ENCODE assay signal across 8 mouse cellular contexts in the genomic region with DNA sequence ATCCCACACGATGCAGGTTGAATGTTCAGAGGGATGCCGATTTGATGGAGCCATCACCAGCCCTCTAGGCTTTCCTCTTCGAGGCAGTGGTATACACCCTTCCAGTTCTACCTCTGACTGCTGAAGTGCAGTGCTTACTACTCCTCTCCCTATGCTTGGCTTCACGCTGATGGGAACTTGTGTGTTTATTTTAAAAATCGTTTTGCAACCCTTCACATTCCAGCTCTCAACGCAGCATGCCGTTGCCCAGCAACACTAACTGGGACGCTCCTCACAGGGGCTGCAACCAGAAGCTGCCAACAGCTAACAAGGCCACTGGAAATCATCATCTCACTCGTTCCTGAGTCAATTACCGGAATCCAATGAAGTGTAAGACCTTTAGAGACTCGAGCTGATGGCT.
A peak's percentile ranks its signal among the peaks of the same experiment; 100 is the strongest.
DNase-seq lines count a peak whose midpoint lies in the region; ATAC-seq and TF ChIP-seq lines count a peak whose summit lies in the region.

No protein-coding gene starts in this region.

- no peaks in the 10 kb centered on the region for H3K9me3 ChIP-seq in kidney, embryonic 16.5 days (ENCODE audit: low read length)
- no peaks in the 10 kb centered on the region for H3K9me3 ChIP-seq in forebrain, embryonic 12.5 days
- H3K9me3 ChIP-seq in hindbrain, embryonic 16.5 days (ENCODE audit: control insufficient read depth, low read length): no peaks in the 10 kb centered on the region
- H3K9me3 ChIP-seq in lung, postnatal 0 days (ENCODE audit: low read length): no peaks in the 10 kb centered on the region
- H3K9me3 ChIP-seq in liver, embryonic 12.5 days (replicated peaks): no peaks in the 10 kb centered on the region

- 63% methylated on average over 11 of the region's 11 CpGs for WGBS in kidney, embryonic 16.5 days
- WGBS in forebrain, embryonic 12.5 days: 53% methylated on average over 11 of the region's 11 CpGs
- 28% methylated on average over 11 of the region's 11 CpGs for WGBS in hindbrain, embryonic 16.5 days
- WGBS in lung, postnatal 0 days: 27% methylated on average over 11 of the region's 11 CpGs
- WGBS in thymus, adult 2 months: 85% methylated on average over 11 of the region's 11 CpGs
- 68% methylated on average over 11 of the region's 11 CpGs for WGBS in liver, embryonic 12.5 days (ENCODE audit: insufficient replicate concordance)

- no peak for TF ChIP-seq CTCF in lung, postnatal 0 days (IDR thresholded peaks at IDR 0.05)
- TF ChIP-seq CTCF in thymus, adult 2 months (IDR thresholded peaks at IDR 0.05; ENCODE audit: borderline replicate concordance, control insufficient read depth, extremely low read depth, insufficient read depth, low read length, poor library complexity): no peak

- H3K27me3 ChIP-seq in kidney, embryonic 16.5 days (ENCODE audit: insufficient read depth, low read length): no peaks in the 10 kb centered on the region
- H3K27me3 ChIP-seq in forebrain, embryonic 12.5 days: no peaks in the 10 kb centered on the region
- H3K27me3 ChIP-seq in hindbrain, embryonic 16.5 days (replicated peaks; ENCODE audit: control insufficient read depth, insufficient read depth, low read length): no peaks in the 10 kb centered on the region
- no peaks in the 10 kb centered on the region for H3K27me3 ChIP-seq in lung, postnatal 0 days (replicated peaks; ENCODE audit: insufficient read depth, low read length)
- no peaks in the 10 kb centered on the region for H3K27me3 ChIP-seq in thymus, adult 2 months (ENCODE audit: control insufficient read depth, insufficient read depth, low read length)
- H3K27me3 ChIP-seq in liver, embryonic 12.5 days (replicated peaks): no peaks in the 10 kb centered on the region

- ATAC-seq in kidney, embryonic 16.5 days (ENCODE audit: low FRiP score, low TSS enrichment): peak; percentile 51; the same call in 1 of the 2 replicates
- ATAC-seq in forebrain, embryonic 12.5 days (ENCODE audit: low FRiP score): peak; percentile 77; the same call in 1 of the 2 replicates
- peak; percentile 91 for ATAC-seq in hindbrain, embryonic 16.5 days
- peak; percentile 93 for ATAC-seq in lung, postnatal 0 days
- ATAC-seq in liver, embryonic 12.5 days: no peak

- DNase-seq in kidney, adult 8-10 months: no peak
- DNase-seq in lung, postnatal 0 days (ENCODE audit: low spot score): peak; percentile 66
- DNase-seq in thymus, adult 2 months: no peak
- no peak for DNase-seq in urinary bladder, postnatal 36 days (ENCODE audit: low spot score in 2 of 2)

- H3K4me2 ChIP-seq in kidney, embryonic 16.5 days (replicated peaks; ENCODE audit: low read depth, low read length): no peak overlapping the region
- no peak overlapping the region for H3K4me2 ChIP-seq in forebrain, embryonic 12.5 days
- H3K4me2 ChIP-seq in hindbrain, embryonic 16.5 days (ENCODE audit: low read length): peak overlapping the region; percentile 16; the same call in 1 of the 2 replicates
- no peak overlapping the region for H3K4me2 ChIP-seq in lung, postnatal 0 days (replicated peaks; ENCODE audit: low read depth, low read length)
- H3K4me2 ChIP-seq in liver, embryonic 12.5 days: no peak overlapping the region

- H3K4me3 ChIP-seq in kidney, embryonic 16.5 days (ENCODE audit: low read length): no peak overlapping the region
- H3K4me3 ChIP-seq in forebrain, embryonic 12.5 days (replicated peaks): no peak overlapping the region
- H3K4me3 ChIP-seq in hindbrain, embryonic 16.5 days (ENCODE audit: low read length): no peak overlapping the region
- no peak overlapping the region for H3K4me3 ChIP-seq in lung, postnatal 0 days (ENCODE audit: low read depth, low read length)
- no peak overlapping the region for H3K4me3 ChIP-seq in thymus, adult 2 months (ENCODE audit: control insufficient read depth, insufficient read depth, low read length)
- no peak overlapping the region for H3K4me3 ChIP-seq in liver, embryonic 12.5 days

- TF ChIP-seq EP300 in lung, postnatal 0 days (IDR thresholded peaks at IDR 0.05): no peak

- no peak overlapping the region for H3K9ac ChIP-seq in kidney, embryonic 16.5 days (replicated peaks; ENCODE audit: low read length)
- H3K9ac ChIP-seq in forebrain, embryonic 12.5 days: no peak overlapping the region
- no peak overlapping the region for H3K9ac ChIP-seq in hindbrain, embryonic 16.5 days (ENCODE audit: low read depth, low read length)
- H3K9ac ChIP-seq in lung, postnatal 0 days (replicated peaks; ENCODE audit: low read depth): no peak overlapping the region
- no peak overlapping the region for H3K9ac ChIP-seq in liver, embryonic 12.5 days

- H3K36me3 ChIP-seq in kidney, embryonic 16.5 days (ENCODE audit: insufficient read depth, low read length): no peaks in the 10 kb centered on the region
- no peaks in the 10 kb centered on the region for H3K36me3 ChIP-seq in forebrain, embryonic 12.5 days (replicated peaks)
- no peaks in the 10 kb centered on the region for H3K36me3 ChIP-seq in hindbrain, embryonic 16.5 days (ENCODE audit: control insufficient read depth, insufficient read depth, low read length)
- H3K36me3 ChIP-seq in lung, postnatal 0 days (ENCODE audit: insufficient read depth, low read length): no peaks in the 10 kb centered on the region
- H3K36me3 ChIP-seq in thymus, adult 2 months (ENCODE audit: control insufficient read depth, insufficient read depth, low read length): no peaks in the 10 kb centered on the region
- no peaks in the 10 kb centered on the region for H3K36me3 ChIP-seq in liver, embryonic 12.5 days

- H3K27ac ChIP-seq in kidney, embryonic 16.5 days (ENCODE audit: low read length): no peak overlapping the region
- peak overlapping the region; percentile 42; the same call in 1 of the 2 replicates for H3K27ac ChIP-seq in forebrain, embryonic 12.5 days
- H3K27ac ChIP-seq in hindbrain, embryonic 16.5 days (ENCODE audit: low read depth, low read length): no peak overlapping the region
- no peak overlapping the region for H3K27ac ChIP-seq in lung, postnatal 0 days (ENCODE audit: low read length)
- H3K27ac ChIP-seq in thymus, adult 2 months (ENCODE audit: control insufficient read depth, insufficient read depth, low read length): no peak overlapping the region
- H3K27ac ChIP-seq in liver, embryonic 12.5 days: no peak overlapping the region

- no peak for TF ChIP-seq POLR2A in thymus, adult 2 months (IDR thresholded peaks at IDR 0.05; ENCODE audit: control insufficient read depth, extremely low read depth, insufficient read depth, low read length, poor library complexity)

- H3K4me1 ChIP-seq in kidney, embryonic 16.5 days (ENCODE audit: insufficient read depth, low read length): no peaks in the 10 kb centered on the region
- no peaks in the 10 kb centered on the region for H3K4me1 ChIP-seq in forebrain, embryonic 12.5 days
- no peaks in the 10 kb centered on the region for H3K4me1 ChIP-seq in hindbrain, embryonic 16.5 days (ENCODE audit: control insufficient read depth, insufficient read depth, low read depth, low read length)
- peaks cover 5% of the 10 kb centered on the region; the same call in 1 of the 2 replicates for H3K4me1 ChIP-seq in lung, postnatal 0 days (ENCODE audit: insufficient read depth, low read depth, low read length)
- no peaks in the 10 kb centered on the region for H3K4me1 ChIP-seq in thymus, adult 2 months (replicated peaks; ENCODE audit: control insufficient read depth, insufficient read depth, low read length)
- H3K4me1 ChIP-seq in liver, embryonic 12.5 days: no peaks in the 10 kb centered on the region
